Mouse (Mus musculus) MEL (cell line): ENCODE measurements around the gene Dapk1. TPM values are rescaled to one million over a fixed set of nuclear protein-coding genes. Genes with fewer than 3 reads are reported as not detected.

Experiments
- DNase-seq: peaks from one replicate; pipeline ENCODE4 v3.0.0; 2011; ENCODE audit warnings: low read depth, low spot score
- H3K27ac ChIP-seq: 2 replicates; pipeline ENCODE4 v1.5.1; 2012; ENCODE audit warnings: low read depth, mild to moderate bottlenecking, control low read depth, low read length, moderate library complexity; ENCODE audit not compliant: control insufficient read depth
- H3K27me3 ChIP-seq, 2 experiments: fragments of 150-350 bp in 1 of 2; sonication (generic) in 1 of 2; 2 replicates each; pipeline ENCODE4 v1.6.1; 2012; ENCODE audit warnings: low read length in 2 of 2, mild to moderate bottlenecking in 2 of 2, improper control_type of control experiment in 1 of 2, moderate library complexity in 1 of 2; ENCODE audit not compliant: insufficient read depth in 2 of 2, control insufficient read depth in 1 of 2
- H3K36me3 ChIP-seq, 2 experiments: 2 replicates each; pipeline ENCODE4 v1.6.1; 2012 to 2014; ENCODE audit warnings: low read length in 2 of 2, improper control_type of control experiment in 1 of 2, inconsistent platforms in 1 of 2, mild to moderate bottlenecking in 1 of 2; ENCODE audit not compliant: insufficient read depth in 2 of 2, control insufficient read depth in 1 of 2
- H3K4me1 ChIP-seq, 2 experiments: fragments of 150-350 bp in 1 of 2; sonication (generic) in 1 of 2; 2 replicates each; pipeline ENCODE4 v1.6.1; 2012; ENCODE audit warnings: low read length in 2 of 2, improper control_type of control experiment in 1 of 2, mild to moderate bottlenecking in 1 of 2; ENCODE audit not compliant: insufficient read depth in 2 of 2, control insufficient read depth in 1 of 2
- H3K4me3 ChIP-seq, 2 experiments: fragments of 150-350 bp in 1 of 2; sonication (generic) in 1 of 2; 2 replicates each; pipeline ENCODE4 v1.5.1; 2012; ENCODE audit warnings: low read depth in 2 of 2, low read length in 2 of 2, mild to moderate bottlenecking in 2 of 2, moderate library complexity in 2 of 2, control low read depth in 1 of 2, improper control_type of control experiment in 1 of 2; ENCODE audit not compliant: control insufficient read depth in 1 of 2, insufficient read depth in 1 of 2
- H3K79me2 ChIP-seq: 2 replicates; pipeline ENCODE4 v1.6.1; 2012; ENCODE audit warnings: mild to moderate bottlenecking, low read length, moderate library complexity; ENCODE audit not compliant: control insufficient read depth, poor library complexity, insufficient read depth
- H3K9ac ChIP-seq: 2 replicates; pipeline ENCODE4 v1.6.1; 2012; ENCODE audit warnings: low read depth, mild to moderate bottlenecking, control low read depth, low read length, moderate library complexity; ENCODE audit not compliant: control insufficient read depth, poor library complexity, severe bottlenecking
- H3K9me3 ChIP-seq: fragments of 150-350 bp; sonication (generic); replicated peaks from 2 replicates; pipeline ENCODE4 v1.6.1; 2012; ENCODE audit warnings: mild to moderate bottlenecking, low read length, improper control_type of control experiment, moderate library complexity; ENCODE audit not compliant: insufficient read depth
- CHD1 ChIP-seq: IDR thresholded peaks from 2 replicates; pipeline ENCODE4 v1.6.1; 2012; ENCODE audit warnings: low read depth, mild to moderate bottlenecking, inconsistent platforms, low read length, improper control_type of control experiment
- ELF1 ChIP-seq: IDR thresholded peaks from 2 replicates; pipeline ENCODE4 v1.6.1; 2014; ENCODE audit warnings: low read depth, mild to moderate bottlenecking, inconsistent platforms, low read length, improper control_type of control experiment, moderate library complexity
- EP300 ChIP-seq, 2 experiments: IDR thresholded peaks; 2 replicates each; pipeline ENCODE4 v1.6.1; 2011; ENCODE audit warnings: improper control_type of control experiment in 2 of 2, low read length in 2 of 2, low read depth in 1 of 2, mild to moderate bottlenecking in 1 of 2
- ETS1 ChIP-seq: IDR thresholded peaks from 2 replicates; pipeline ENCODE4 v1.6.1; 2012; ENCODE audit warnings: low read depth, mild to moderate bottlenecking, inconsistent platforms, low read length, improper control_type of control experiment, moderate library complexity
- GABPA ChIP-seq: IDR thresholded peaks from 2 replicates; pipeline ENCODE4 v1.6.1; 2012; ENCODE audit warnings: low read depth, mild to moderate bottlenecking, inconsistent platforms, low read length, improper control_type of control experiment, moderate library complexity
- JUND ChIP-seq: IDR thresholded peaks from 2 replicates; pipeline ENCODE4 v1.6.1; 2011; ENCODE audit warnings: low read depth, mild to moderate bottlenecking, improper control_type of control experiment, low read length
- MAFK ChIP-seq: IDR thresholded peaks from 2 replicates; pipeline ENCODE4 v1.6.1; 2011; ENCODE audit warnings: low read depth, mild to moderate bottlenecking, low read length, improper control_type of control experiment, borderline replicate concordance
- MAX ChIP-seq: IDR thresholded peaks from 2 replicates; pipeline ENCODE4 v1.6.1; 2011; ENCODE audit warnings: low read length, improper control_type of control experiment
- MAZ ChIP-seq: IDR thresholded peaks from 2 replicates; pipeline ENCODE4 v1.6.1; 2012; ENCODE audit warnings: low read depth, mild to moderate bottlenecking, inconsistent platforms, low read length, improper control_type of control experiment
- MYB ChIP-seq: IDR thresholded peaks from 2 replicates; pipeline ENCODE4 v1.6.1; 2011; ENCODE audit warnings: mild to moderate bottlenecking, low read depth, low read length, improper control_type of control experiment
- NELFE ChIP-seq: IDR thresholded peaks from 2 replicates; pipeline ENCODE4 v1.6.1; 2011; ENCODE audit warnings: low read depth, low read length, improper control_type of control experiment
- NRF1 ChIP-seq: IDR thresholded peaks from 2 replicates; pipeline ENCODE4 v1.6.1; 2014; ENCODE audit warnings: low read depth, mild to moderate bottlenecking, inconsistent platforms, low read length, improper control_type of control experiment, moderate library complexity; ENCODE audit not compliant: poor library complexity, insufficient read depth, severe bottlenecking
- POLR2AphosphoS2 ChIP-seq: IDR thresholded peaks from 2 replicates; pipeline ENCODE4 v1.6.1; 2011; ENCODE audit warnings: low read length, improper control_type of control experiment
- POLR2AphosphoS5 ChIP-seq: IDR thresholded peaks from 2 replicates; pipeline ENCODE4 v1.6.1; 2012; ENCODE audit warnings: low read depth, borderline replicate concordance, mild to moderate bottlenecking, inconsistent platforms, low read length, moderate library complexity, mixed read lengths
- RAD21 ChIP-seq: IDR thresholded peaks from 2 replicates; pipeline ENCODE4 v1.6.1; 2011; ENCODE audit warnings: mild to moderate bottlenecking, low read depth, low read length, improper control_type of control experiment
- TAL1 ChIP-seq: IDR thresholded peaks from 2 replicates; pipeline ENCODE4 v1.6.1; 2012; ENCODE audit warnings: mild to moderate bottlenecking, inconsistent platforms, low read length, moderate library complexity, mixed read lengths
- TCF12 ChIP-seq: IDR thresholded peaks from 2 replicates; pipeline ENCODE4 v1.6.1; 2014; ENCODE audit warnings: low read depth, mild to moderate bottlenecking, inconsistent platforms, low read length, improper control_type of control experiment, moderate library complexity
- USF2 ChIP-seq, 2 experiments: IDR thresholded peaks; 2 replicates each; pipeline ENCODE4 v1.6.1; 2011 to 2012; ENCODE audit warnings: improper control_type of control experiment in 2 of 2, low read length in 2 of 2, borderline replicate concordance in 1 of 2, inconsistent platforms in 1 of 2, low read depth in 1 of 2, mild to moderate bottlenecking in 1 of 2; ENCODE audit not compliant: insufficient read depth in 1 of 2
- ZMIZ1 ChIP-seq: IDR thresholded peaks from 2 replicates; pipeline ENCODE4 v1.6.1; 2012; ENCODE audit warnings: low read depth, mild to moderate bottlenecking, inconsistent platforms, low read length, improper control_type of control experiment, moderate library complexity
- polyA plus RNA-seq, 2 experiments: library from polyadenylated mRNA; stranded (reverse) in 1 of 2; unstranded in 1 of 2; fragments of >175 nt in 1 of 2; fragments of >200 nt in 1 of 2; gene quantifications; 2 replicates each; pipeline versions ENCODE4 v1.2.1 to v1.2.4; 2012; ENCODE audit warnings: low replicate concordance in 2 of 2, low read depth in 1 of 2; ENCODE audit not compliant: insufficient read length in 2 of 2, insufficient read depth in 1 of 2, missing spikeins in 1 of 2
- total RNA-seq: library from RNA; depleted of rRNA; stranded (reverse); fragments of 300-350 nt; gene quantifications from 2 replicates; pipeline ENCODE4 v1.2.3, GENCODE M21; 2012

Gene Dapk1
- total and polyA plus RNA-seq, 3 experiments: 5.1 to 8.2 TPM; not detected in 1

GRCm38 (mm10) chr13:60695186-60695980 is 93.6 kb downstream of the Dapk1 start:
- H3K36me3 ChIP-seq: no peaks in the 10 kb centered on the region; a peak in 1 of 4 replicates
- H3K9ac ChIP-seq: no peak overlapping the region
- no peak for DNase-seq
- TF ChIP-seq NRF1 (no peak), ETS1 (no peak), TAL1 (no peak), MAZ (no peak), RAD21 (no peak), MYB (no peak), TCF12 (no peak)
- no peaks in the 10 kb centered on the region for H3K27me3 ChIP-seq
- no peaks in the 10 kb centered on the region for H3K79me2 ChIP-seq
- peaks cover 6 to 7% of the 10 kb centered on the region in 2 experiments; a peak in 3 of 4 replicates for H3K4me1 ChIP-seq
- H3K4me3 ChIP-seq: no peak overlapping the region
- no peak overlapping the region for H3K27ac ChIP-seq
- no peaks in the 10 kb centered on the region for H3K9me3 ChIP-seq

- Histone ChIP-seq H3K9me3 (no peaks in the 10 kb centered on the region), H3K36me3 (no peaks in the 10 kb centered on the region; a peak in 1 of 4 replicates)
- DNase-seq: no peak
- TF ChIP-seq ZMIZ1: no peak
- no peak for TF ChIP-seq MAX
- no peak for TF ChIP-seq NRF1
- no peak for TF ChIP-seq ELF1
- no peak for TF ChIP-seq GABPA
- no peak for TF ChIP-seq POLR2AphosphoS2
- no peak for TF ChIP-seq POLR2AphosphoS5
- TF ChIP-seq MAFK: no peak
- TF ChIP-seq CHD1: no peak
- TF ChIP-seq JUND: no peak
- no peak for TF ChIP-seq USF2 (IDR thresholded peaks at IDR 0.05; ENCODE audit: borderline replicate concordance in 1 of 2, insufficient read depth in 1 of 2, low read depth in 1 of 2, low read length in 2 of 2)
- no peak for TF ChIP-seq TCF12
- no peak for TF ChIP-seq EP300 (IDR thresholded peaks at IDR 0.05; ENCODE audit: low read depth in 1 of 2, low read length in 2 of 2)
- no peak for TF ChIP-seq NELFE
- TF ChIP-seq, all 39 proteins: peak for 0
- Histone ChIP-seq H3K79me2 (no peaks in the 10 kb centered on the region), H3K4me3 (no peak overlapping the region), H3K9ac (no peak overlapping the region), H3K4me1 (peaks cover 6 to 7% of the 10 kb centered on the region in 2 experiments; a peak in 3 of 4 replicates), H3K27ac (no peak overlapping the region), H3K27me3 (no peaks in the 10 kb centered on the region)
These were observed 94.6 kb downstream of the Dapk1 start for GRCm38 (mm10) chr13:60696323-60696722.
